Mouse (Mus musculus) gastrocnemius, postnatal 14 days (tissue): ENCODE measurements around the gene Sypl2. TPM values are rescaled to one million over a fixed set of nuclear protein-coding genes. Genes with fewer than 3 reads are reported as not detected.

ENCODE experiments used
- DNase-seq: peaks from one replicate; pipeline ENCODE4 v3.0.0; 2021; ENCODE audit warnings: mixed read lengths
- intact Hi-C: fragments of 180-260 bp; cut with DNase I; formaldehyde crosslinking; loops from one replicate; pipeline ENCODE4 v1.15.1; 2025; ENCODE audit warnings: low total_unique reads
- total RNA-seq, 2 experiments: library from RNA; stranded (reverse); gene quantifications; 2 replicates each; pipeline ENCODE4 v1.2.3; 2021

Sypl2 gene
- total RNA-seq, 2 experiments from 2014 or later, result 987 to 1,055 TPM

- no peak for DNase-seq
- intact Hi-C loops, result no loop called here
Measured at GRCm38 (mm10) chr3:108209001-108209400, 17.4 kb downstream of the Sypl2 start.

GRCm38 (mm10) chr3:108206731-108207375 lies 19.6 kb downstream of the Sypl2 start:
- intact Hi-C loops, result no loop called here
- no peak for DNase-seq

GRCm38 (mm10) chr3:108205601-108206000 lies 20.8 kb downstream of the Sypl2 start:
- DNase-seq, result no peak
- intact Hi-C loops, result no loop called here

- intact Hi-C loops, result loop anchor here (5.0 kb wide), 1 partner anchor 37 kb away; no protein-coding TSS in a partner anchor
- no peak for DNase-seq
Measured at GRCm38 (mm10) chr3:108204470-108204869, 22.0 kb downstream of the Sypl2 start.

- peak; percentile 80 for DNase-seq
Measured at GRCm38 (mm10) chr3:108203621-108204325, 22.7 kb downstream of the Sypl2 start.

GRCm38 (mm10) chr3:108203212-108203611 lies 23.2 kb downstream of the Sypl2 start:
- intact Hi-C loops, result loop anchor here (5.0 kb wide), 1 partner anchor 36 kb away; no protein-coding TSS in a partner anchor

More at GRCm38 (mm10) chr3:108203621-108204325, 22.7 kb downstream of the Sypl2 start:
- intact Hi-C loops, result loop anchor here (5.0 kb wide), 1 partner anchor 36 kb away; no protein-coding TSS in a partner anchor

GRCm38 (mm10) chr3:108202506-108202905 lies 23.9 kb downstream of the Sypl2 start:
- DNase-seq, result no peak
- intact Hi-C loops, result loop anchor here (5.0 kb wide), 1 partner anchor 35 kb away; no protein-coding TSS in a partner anchor

More at GRCm38 (mm10) chr3:108203212-108203611, 23.2 kb downstream of the Sypl2 start:
- DNase-seq, result no peak

GRCm38 (mm10) chr3:108200329-108201323 lies 25.8 kb downstream of the Sypl2 start, which contains the start of gene Cyb561d1:
TSS of gene Cyb561d1 (minus strand) at chr3:108201212.
- peak; percentile 93 for DNase-seq
- intact Hi-C loops, result loop anchor here (5.0 kb wide), 1 partner anchor 33 kb away; no protein-coding TSS in a partner anchor

- no peak for DNase-seq
Measured at GRCm38 (mm10) chr3:108199231-108199630, 27.2 kb downstream of the Sypl2 start.

GRCm38 (mm10) chr3:108197066-108197497 lies 29.4 kb downstream of the Sypl2 start:
- peak; percentile 69 for DNase-seq
- intact Hi-C loops, result no loop called here

More at GRCm38 (mm10) chr3:108199231-108199630, 27.2 kb downstream of the Sypl2 start:
- intact Hi-C loops, result no loop called here

- no peak for DNase-seq
- intact Hi-C loops, result no loop called here
Measured at GRCm38 (mm10) chr3:108195941-108196590, 30.4 kb downstream of the Sypl2 start.

GRCm38 (mm10) chr3:108195287-108195686 lies 31.2 kb downstream of the Sypl2 start:
- no peak for DNase-seq
- intact Hi-C loops, result no loop called here

GRCm38 (mm10) chr3:108193686-108194085 lies 32.8 kb downstream of the Sypl2 start:
- intact Hi-C loops, result no loop called here
- no peak for DNase-seq

GRCm38 (mm10) chr3:108189897-108190296 lies 36.6 kb downstream of the Sypl2 start:
- DNase-seq, result no peak
- intact Hi-C loops, result no loop called here

- intact Hi-C loops, result no loop called here
- DNase-seq, result no peak
Measured at GRCm38 (mm10) chr3:108188716-108189490, 37.5 kb downstream of the Sypl2 start.

GRCm38 (mm10) chr3:108187111-108187795 lies 39.2 kb downstream of the Sypl2 start:
- intact Hi-C loops, result no loop called here

More at GRCm38 (mm10) chr3:108187111-108187795, 39.2 kb downstream of the Sypl2 start:
- no peak for DNase-seq
